Mouse (Mus musculus): ENCODE data around the gene Slc4a4.
"Not testable (repeated sequence)": the region's sequence is repeated elsewhere in the genome, so short reads cannot be mapped to it uniquely, and the experiment has no call there.

Gene Slc4a4

GRCm38 (mm10) chr5:88964685-88965290, 78.2 kb downstream of the Slc4a4 start:
- no peak for DNase-seq

- DNase-seq = no peak
Observed at GRCm38 (mm10) chr5:88966507-88966906, 79.9 kb downstream of the Slc4a4 start.

- DNase-seq = no peak
Observed at GRCm38 (mm10) chr5:88968923-88969639, 82.5 kb downstream of the Slc4a4 start.

GRCm38 (mm10) chr5:88971554-88971953, 84.9 kb downstream of the Slc4a4 start:
- no peak for DNase-seq

GRCm38 (mm10) chr5:88972277-88972676, 85.7 kb downstream of the Slc4a4 start:
- no peak for DNase-seq

- DNase-seq = no peak
Observed at GRCm38 (mm10) chr5:88973130-88973529, 86.5 kb downstream of the Slc4a4 start.

- no peak for DNase-seq
Observed at GRCm38 (mm10) chr5:88975694-88976093, 89.1 kb downstream of the Slc4a4 start.

GRCm38 (mm10) chr5:88976428-88976827, 89.8 kb downstream of the Slc4a4 start:
- DNase-seq = no peak

- no peak for DNase-seq
Observed at GRCm38 (mm10) chr5:88980740-88981139, 94.1 kb downstream of the Slc4a4 start.

- DNase-seq = no peak
Observed at GRCm38 (mm10) chr5:88981243-88982014, 94.8 kb downstream of the Slc4a4 start.

- DNase-seq = no peak
Observed at GRCm38 (mm10) chr5:88982040-88982736, 95.6 kb downstream of the Slc4a4 start.

GRCm38 (mm10) chr5:88983170-88983569, 96.6 kb downstream of the Slc4a4 start:
- DNase-seq = no peak

- no peak for DNase-seq
Observed at GRCm38 (mm10) chr5:88983652-88984051, 97.0 kb downstream of the Slc4a4 start.

GRCm38 (mm10) chr5:88989018-88989417, 102.4 kb downstream of the Slc4a4 start:
- no peak for DNase-seq

GRCm38 (mm10) chr5:88990196-88990747, 103.7 kb downstream of the Slc4a4 start:
- DNase-seq = no peak

GRCm38 (mm10) chr5:88991309-88991708, 104.7 kb downstream of the Slc4a4 start:
- not testable (repeated sequence) for DNase-seq

GRCm38 (mm10) chr5:88994533-88994932, 107.9 kb downstream of the Slc4a4 start:
- DNase-seq = no peak

- no peak for DNase-seq
Observed at GRCm38 (mm10) chr5:88996246-88996645, 109.6 kb downstream of the Slc4a4 start.

GRCm38 (mm10) chr5:88997277-88997676, 110.7 kb downstream of the Slc4a4 start:
- no peak for DNase-seq

GRCm38 (mm10) chr5:88999793-89000192, 113.2 kb downstream of the Slc4a4 start:
- no peak for DNase-seq

- no peak for DNase-seq
Observed at GRCm38 (mm10) chr5:89000598-89000997, 114.0 kb downstream of the Slc4a4 start.

- no peak for DNase-seq
Observed at GRCm38 (mm10) chr5:89010116-89010515, 123.5 kb downstream of the Slc4a4 start.

GRCm38 (mm10) chr5:89012456-89012855, 125.8 kb downstream of the Slc4a4 start:
- no peak for DNase-seq

Data from liver (tissue).